Mouse (Mus musculus): Measurements from ENCODE around the gene Cpa2. TPM values are rescaled to one million over a fixed set of nuclear protein-coding genes. Genes with fewer than 3 reads are reported as not detected.

The Cpa2 gene
- total and polyA plus RNA-seq, 3 experiments: 0.12 to 0.43 TPM; not detected in 1

GRCm38 (mm10) chr6:30552628-30553027 is 11.2 kb downstream of the Cpa2 start:
- no peak for DNase-seq (ENCODE audit: low read depth, low spot score)
- TF ChIP-seq CHD1 (IDR thresholded peaks at IDR 0.05; ENCODE audit: low read depth, low read length): no peak
- TF ChIP-seq RCOR1 (IDR thresholded peaks at IDR 0.05; ENCODE audit: low read depth, low read length): no peak
- TF ChIP-seq MEF2A (IDR thresholded peaks at IDR 0.05; ENCODE audit: extremely low read depth, insufficient replicate concordance, low read depth, low read length, poor library complexity, severe bottlenecking): no peak
- TF ChIP-seq TAL1 (IDR thresholded peaks at IDR 0.05; ENCODE audit: low read length): no peak
- H3K79me2 ChIP-seq (ENCODE audit: control insufficient read depth, insufficient read depth, low read length, poor library complexity): no peaks in the 10 kb centered on the region
- no peak overlapping the region for H3K9ac ChIP-seq (ENCODE audit: control insufficient read depth, low read depth, low read length, poor library complexity, severe bottlenecking)
- H3K27me3 ChIP-seq (ENCODE audit: control insufficient read depth in 1 of 2, insufficient read depth in 2 of 2, low read length in 2 of 2): peaks cover 4 to 11% of the 10 kb centered on the region in 2 experiments
- H3K4me3 ChIP-seq (ENCODE audit: control insufficient read depth in 1 of 2, insufficient read depth in 1 of 2, low read depth in 2 of 2, low read length in 2 of 2): no peak overlapping the region
- H3K27ac ChIP-seq (ENCODE audit: control insufficient read depth, low read depth, low read length): no peak overlapping the region
- no peaks in the 10 kb centered on the region for H3K4me1 ChIP-seq (ENCODE audit: control insufficient read depth in 1 of 2, insufficient read depth in 2 of 2, low read length in 2 of 2)
- H3K36me3 ChIP-seq (ENCODE audit: control insufficient read depth in 1 of 2, insufficient read depth in 2 of 2, low read length in 2 of 2): no peaks in the 10 kb centered on the region
- H3K9me3 ChIP-seq (replicated peaks; ENCODE audit: insufficient read depth, low read length): no peaks in the 10 kb centered on the region

- peaks cover 4 to 7% of the 10 kb centered on the region in 2 experiments for H3K27me3 ChIP-seq (ENCODE audit: control insufficient read depth in 1 of 2, insufficient read depth in 2 of 2, low read length in 2 of 2)
These were observed 12.1 kb downstream of the Cpa2 start for GRCm38 (mm10) chr6:30553381-30554010.

GRCm38 (mm10) chr6:30554092-30554491 is 12.7 kb downstream of the Cpa2 start:
- no peak overlapping the region for H3K4me3 ChIP-seq (ENCODE audit: control insufficient read depth in 1 of 2, insufficient read depth in 1 of 2, low read depth in 2 of 2, low read length in 2 of 2)
- no peak for TF ChIP-seq MYB (IDR thresholded peaks at IDR 0.05; ENCODE audit: low read depth, low read length)
- no peak for TF ChIP-seq ZKSCAN1 (IDR thresholded peaks at IDR 0.05; ENCODE audit: low read depth, low read length)
- TF ChIP-seq UBTF (IDR thresholded peaks at IDR 0.05; ENCODE audit: borderline replicate concordance, insufficient read depth, low read depth, low read length): no peak
- TF ChIP-seq USF2 (IDR thresholded peaks at IDR 0.05; ENCODE audit: borderline replicate concordance in 1 of 2, insufficient read depth in 1 of 2, low read depth in 1 of 2, low read length in 2 of 2): no peak
- H3K27ac ChIP-seq (ENCODE audit: control insufficient read depth, low read depth, low read length): no peak overlapping the region
- H3K4me1 ChIP-seq (ENCODE audit: control insufficient read depth in 1 of 2, insufficient read depth in 2 of 2, low read length in 2 of 2): no peaks in the 10 kb centered on the region
- H3K36me3 ChIP-seq (ENCODE audit: control insufficient read depth in 1 of 2, insufficient read depth in 2 of 2, low read length in 2 of 2): no peaks in the 10 kb centered on the region
- H3K9ac ChIP-seq (ENCODE audit: control insufficient read depth, low read depth, low read length, poor library complexity, severe bottlenecking): no peak overlapping the region
- no peaks in the 10 kb centered on the region for H3K9me3 ChIP-seq (replicated peaks; ENCODE audit: insufficient read depth, low read length)
- no peak for DNase-seq (ENCODE audit: low read depth, low spot score)
- peaks cover 4 to 7% of the 10 kb centered on the region in 2 experiments for H3K27me3 ChIP-seq (ENCODE audit: control insufficient read depth in 1 of 2, insufficient read depth in 2 of 2, low read length in 2 of 2)
- H3K79me2 ChIP-seq (ENCODE audit: control insufficient read depth, insufficient read depth, low read length, poor library complexity): no peaks in the 10 kb centered on the region

More at GRCm38 (mm10) chr6:30553381-30554010, 12.1 kb downstream of the Cpa2 start:
- no peak overlapping the region for H3K4me3 ChIP-seq (ENCODE audit: control insufficient read depth in 1 of 2, insufficient read depth in 1 of 2, low read depth in 2 of 2, low read length in 2 of 2)
- H3K36me3 ChIP-seq (ENCODE audit: control insufficient read depth in 1 of 2, insufficient read depth in 2 of 2, low read length in 2 of 2): no peaks in the 10 kb centered on the region
- TF ChIP-seq TAL1 (IDR thresholded peaks at IDR 0.05; ENCODE audit: low read length) (no peak), JUND (IDR thresholded peaks at IDR 0.05; ENCODE audit: low read depth, low read length) (no peak), E2F4 (IDR thresholded peaks at IDR 0.05; ENCODE audit: borderline replicate concordance, low read depth, low read length) (no peak), TBP (IDR thresholded peaks at IDR 0.05; ENCODE audit: low read depth, low read length) (no peak), RCOR1 (IDR thresholded peaks at IDR 0.05; ENCODE audit: low read depth, low read length) (no peak), POLR2A (IDR thresholded peaks at IDR 0.05; ENCODE audit: control insufficient read depth in 1 of 2, insufficient read depth in 1 of 2, low read depth in 1 of 2, low read length in 2 of 2, poor library complexity in 1 of 2) (no peak), USF1 (IDR thresholded peaks at IDR 0.05; ENCODE audit: low read depth, low read length) (no peak), NRF1 (IDR thresholded peaks at IDR 0.05; ENCODE audit: insufficient read depth, low read depth, low read length, poor library complexity, severe bottlenecking) (no peak), MYC (IDR thresholded peaks at IDR 0.05; ENCODE audit: low read depth, low read length) (no peak), POLR2AphosphoS5 (IDR thresholded peaks at IDR 0.05; ENCODE audit: borderline replicate concordance, low read depth, low read length) (no peak)
- H3K79me2 ChIP-seq (ENCODE audit: control insufficient read depth, insufficient read depth, low read length, poor library complexity): no peaks in the 10 kb centered on the region
- no peak overlapping the region for H3K27ac ChIP-seq (ENCODE audit: control insufficient read depth, low read depth, low read length)
- no peaks in the 10 kb centered on the region for H3K9me3 ChIP-seq (replicated peaks; ENCODE audit: insufficient read depth, low read length)
- H3K4me1 ChIP-seq (ENCODE audit: control insufficient read depth in 1 of 2, insufficient read depth in 2 of 2, low read length in 2 of 2): no peaks in the 10 kb centered on the region
- DNase-seq (ENCODE audit: low read depth, low spot score): no peak
- H3K9ac ChIP-seq (ENCODE audit: control insufficient read depth, low read depth, low read length, poor library complexity, severe bottlenecking): no peak overlapping the region
